Mouse (Mus musculus): ENCODE results near the gene Cep128. TPM values are rescaled to one million over a fixed set of nuclear protein-coding genes. Genes with fewer than 3 reads are reported as not detected.

Cep128 gene
- total RNA-seq, 4 experiments from 2014 or later: 6.6 to 10.5 (median 9.0) TPM

GRCm38 (mm10) chr12:91183304-91183855, 200.8 kb downstream of the Cep128 start:
- DNase-seq (ENCODE audit: low spot score in 2 of 2): no peak

- DNase-seq (ENCODE audit: low spot score in 2 of 2): no peak
Observed at GRCm38 (mm10) chr12:91176808-91177526, 207.2 kb downstream of the Cep128 start.

DNA sequence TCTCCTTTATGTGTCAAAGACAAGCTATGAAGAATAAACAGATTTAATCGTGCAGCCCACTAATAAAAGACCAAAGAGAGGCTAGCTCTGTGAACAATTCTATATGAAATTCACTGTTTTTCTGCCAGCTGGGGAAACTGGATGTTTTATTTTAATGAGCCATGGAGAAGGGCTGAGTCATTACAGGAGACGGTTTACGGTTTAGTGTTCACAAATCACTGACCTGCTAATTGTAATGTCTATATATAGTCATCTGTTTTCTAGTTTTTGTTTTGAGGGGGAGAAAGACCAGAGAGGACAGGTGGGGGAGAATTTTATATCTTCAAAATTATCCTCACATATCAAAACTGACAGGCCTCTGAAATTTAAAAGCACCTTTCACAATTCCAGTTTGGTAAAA, 212.6 kb downstream of the Cep128 start:
- DNase-seq (ENCODE audit: low spot score in 2 of 2): no peak

DNA sequence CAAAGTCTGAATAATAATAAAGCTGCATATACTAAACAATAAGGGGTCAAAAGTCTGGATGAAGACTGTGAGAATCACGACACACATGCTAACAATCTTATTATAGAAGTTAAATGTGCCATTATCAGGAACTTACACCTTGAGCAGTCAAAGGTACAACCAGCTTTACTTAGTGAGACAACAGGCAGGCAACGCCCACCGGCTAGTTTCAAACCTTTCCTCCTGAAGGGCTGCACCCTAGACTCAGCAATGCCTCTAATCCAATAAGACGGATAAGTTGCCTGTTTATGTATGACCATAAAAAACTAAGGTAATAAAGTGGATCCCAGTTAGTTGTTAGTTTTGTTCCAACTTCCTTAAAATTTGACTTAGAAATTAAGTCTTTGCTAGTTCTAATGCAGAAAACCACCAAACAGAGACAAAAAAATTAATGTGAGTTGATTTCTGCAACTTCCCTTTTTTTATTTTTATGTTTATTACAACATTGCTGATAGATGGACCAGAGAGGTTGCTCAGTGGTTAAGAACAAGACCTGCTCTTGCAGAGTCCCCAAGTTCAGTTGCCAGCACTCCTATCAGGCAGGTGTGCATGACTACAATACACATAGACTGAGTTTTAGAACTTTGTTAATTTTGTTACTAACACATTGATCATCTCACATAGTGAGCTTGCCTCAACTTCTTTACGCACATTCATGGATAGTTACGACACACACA, 223.0 kb downstream of the Cep128 start:
- DNase-seq (ENCODE audit: low spot score in 2 of 2): no peak

GRCm38 (mm10) chr12:91158481-91158880, 225.7 kb downstream of the Cep128 start:
- DNase-seq (ENCODE audit: low spot score in 2 of 2): no peak

DNA sequence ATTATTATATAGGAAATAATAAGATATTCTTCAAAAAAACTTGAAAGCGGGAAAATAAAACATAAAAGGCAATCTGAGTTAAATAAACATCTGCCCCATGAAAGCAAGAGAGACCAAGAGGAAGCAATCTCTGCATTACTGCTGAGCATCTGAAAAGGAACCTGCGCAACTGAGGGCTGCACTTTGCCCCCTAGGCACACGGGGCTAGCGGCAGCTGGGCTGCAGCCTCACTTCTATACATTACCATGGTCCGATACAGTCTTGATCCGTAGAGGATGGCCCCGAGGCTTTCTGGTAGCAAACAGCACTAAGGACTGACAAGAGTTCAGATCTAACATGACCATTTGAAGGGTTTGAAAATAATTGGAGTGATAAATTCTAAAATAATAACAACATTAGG, 230.2 kb downstream of the Cep128 start:
- DNase-seq (ENCODE audit: low spot score in 2 of 2): no peak

GRCm38 (mm10) chr12:91149152-91149551, 235.1 kb downstream of the Cep128 start:
- no peak for DNase-seq (ENCODE audit: low spot score in 2 of 2)

GRCm38 (mm10) chr12:91134740-91135517, 249.3 kb downstream of the Cep128 start:
- DNase-seq (ENCODE audit: low spot score in 2 of 2): no peak

- DNase-seq (ENCODE audit: low spot score in 2 of 2): no peak
Observed at GRCm38 (mm10) chr12:91115054-91115453, 269.2 kb downstream of the Cep128 start.

GRCm38 (mm10) chr12:91103316-91103715, 280.9 kb downstream of the Cep128 start:
- DNase-seq (ENCODE audit: low spot score in 2 of 2): no peak

DNA sequence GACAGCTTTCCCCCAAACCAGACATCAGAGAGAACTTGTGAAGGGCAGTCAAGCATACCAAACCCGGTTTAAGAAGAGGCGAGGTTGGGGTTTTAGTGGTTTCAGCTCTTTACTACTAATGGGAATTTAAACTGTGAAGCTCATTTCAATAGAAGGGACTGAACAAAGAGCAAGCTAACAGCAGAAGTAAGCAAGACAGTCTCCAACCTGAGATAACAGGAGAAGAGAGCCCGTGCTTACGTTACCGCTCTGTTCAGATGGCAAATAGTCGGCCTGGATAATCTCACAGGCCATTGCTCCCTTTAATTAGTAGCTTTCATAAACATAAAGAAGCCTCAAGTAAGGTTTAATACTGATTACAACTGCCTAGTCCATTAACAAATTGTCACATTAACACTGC, 286.3 kb downstream of the Cep128 start:
- DNase-seq (ENCODE audit: low spot score in 2 of 2): no peak

- DNase-seq (ENCODE audit: low spot score in 2 of 2): no peak
Observed at GRCm38 (mm10) chr12:91096197-91096596, 288.0 kb downstream of the Cep128 start.

DNA sequence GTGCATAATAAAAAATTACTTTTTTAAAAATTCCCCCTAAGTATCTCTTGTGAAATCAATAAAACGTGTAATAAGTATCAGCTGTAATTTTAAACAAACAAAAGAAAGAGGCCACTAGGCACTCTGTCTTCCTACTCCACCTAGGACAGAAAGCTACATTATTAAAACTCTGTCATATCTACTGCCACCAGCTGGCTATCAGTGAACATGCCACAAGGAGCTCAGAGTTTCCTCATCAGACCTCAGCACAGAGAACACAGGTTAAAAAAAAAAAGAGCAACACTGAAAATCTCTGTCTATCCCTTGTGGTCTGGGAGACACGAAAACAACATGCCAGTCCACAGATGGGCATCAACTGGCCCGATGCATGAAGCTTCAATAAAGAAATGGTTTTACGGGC, 295.9 kb downstream of the Cep128 start:
- DNase-seq (ENCODE audit: low spot score in 2 of 2): no peak

GRCm38 (mm10) chr12:91085967-91086366, 298.2 kb downstream of the Cep128 start:
- peak in 1 of 2 experiments; percentile 26 for DNase-seq (ENCODE audit: low spot score in 2 of 2)

DNA sequence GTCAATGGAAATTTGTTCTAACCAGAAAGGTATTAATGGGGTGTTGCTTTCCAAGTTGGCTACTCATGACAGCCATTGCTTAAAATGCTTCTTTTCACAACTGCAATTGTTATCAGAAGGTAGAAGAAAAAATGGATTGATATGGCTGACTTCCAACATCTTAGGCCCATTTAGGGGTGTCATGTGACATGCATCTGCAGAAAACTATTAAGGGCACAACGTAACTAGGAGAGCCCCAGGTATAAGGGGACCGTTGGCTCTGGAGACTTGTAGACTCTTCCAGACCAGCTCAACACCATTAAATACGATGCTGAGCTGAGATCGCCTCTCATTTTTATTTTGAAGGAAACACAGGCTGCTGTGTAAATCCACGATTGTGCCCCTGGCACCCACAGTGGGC, 308.6 kb downstream of the Cep128 start:
- no peak for DNase-seq (ENCODE audit: low spot score in 2 of 2)

GRCm38 (mm10) chr12:91070551-91071045, 313.6 kb downstream of the Cep128 start:
- DNase-seq (ENCODE audit: low spot score in 2 of 2): no peak

DNA sequence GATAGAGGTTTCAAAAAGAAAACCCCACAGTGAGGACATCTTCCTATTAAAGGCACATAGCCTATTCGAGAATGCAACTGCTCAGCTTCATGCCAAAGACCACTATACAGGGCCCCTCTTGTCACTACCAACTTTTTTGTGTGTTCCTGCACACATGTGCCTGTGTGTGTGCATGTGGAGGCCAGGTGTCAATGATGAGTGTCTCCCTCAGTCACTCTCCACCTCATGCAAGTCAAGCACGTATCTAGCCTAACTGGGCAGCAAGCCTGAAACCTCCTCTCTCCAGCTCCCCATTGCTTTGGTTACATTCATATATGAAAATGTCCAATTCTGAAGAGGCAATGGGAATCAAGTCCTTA, 317.1 kb downstream of the Cep128 start:
- DNase-seq (ENCODE audit: low spot score in 2 of 2): no peak

- DNase-seq (ENCODE audit: low spot score in 2 of 2): no peak
Observed at GRCm38 (mm10) chr12:91066286-91067082, 317.7 kb downstream of the Cep128 start.

DNA sequence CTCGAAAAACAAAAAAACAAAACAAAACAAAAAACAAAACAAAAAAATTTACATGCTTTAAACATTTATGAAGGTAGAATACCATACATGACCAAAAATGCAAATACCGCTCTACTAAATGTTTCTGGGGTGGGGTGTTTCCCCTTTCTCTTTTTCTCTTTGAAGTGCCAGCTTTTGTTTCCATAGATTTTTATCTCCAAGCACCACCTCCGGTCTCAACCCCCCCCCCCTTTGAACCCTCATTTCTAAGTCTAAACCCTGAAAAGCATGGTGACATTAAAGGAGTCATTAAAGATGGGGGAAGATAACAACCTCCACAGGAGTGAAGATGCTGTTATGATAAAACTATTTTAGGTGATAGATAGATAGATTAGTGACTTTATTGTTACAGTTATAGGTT, 318.8 kb downstream of the Cep128 start:
- DNase-seq (ENCODE audit: low spot score in 2 of 2): no peak

DNA sequence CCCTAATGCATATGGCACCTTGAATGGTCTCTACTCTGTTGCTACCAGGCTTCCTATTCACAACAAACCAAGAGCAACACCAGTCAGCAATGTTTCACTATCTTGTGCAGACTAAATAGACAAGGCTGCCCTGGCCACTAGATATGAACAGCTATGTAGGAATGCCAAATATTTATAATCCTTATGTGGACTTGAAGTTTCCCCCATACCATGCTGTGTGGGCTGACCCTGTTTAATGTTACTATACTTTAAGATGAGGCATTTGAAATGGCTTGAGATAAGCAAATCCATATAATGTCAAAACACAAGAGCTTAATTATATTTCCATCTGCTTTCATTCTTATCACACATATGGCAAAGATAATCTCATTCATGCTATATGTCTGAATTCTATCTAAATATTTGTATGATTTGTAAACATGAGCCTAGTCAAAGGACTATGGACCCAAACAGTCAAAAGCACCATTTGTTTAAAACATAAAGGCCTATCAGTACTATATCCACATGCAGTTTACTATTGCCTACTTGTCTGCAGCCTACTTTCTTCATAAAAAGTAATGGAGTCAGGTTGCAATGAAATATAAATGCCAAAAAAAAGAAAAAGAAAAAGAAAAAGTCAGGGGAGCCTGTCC, 319.7 kb downstream of the Cep128 start:
- DNase-seq (ENCODE audit: low spot score in 2 of 2): no peak
